Mouse (Mus musculus) stomach, embryonic 15.5 days (tissue): ENCODE measurements around the gene Anxa2. TPM values are rescaled to one million over a fixed set of nuclear protein-coding genes. Genes with fewer than 3 reads are reported as not detected.

Experiments
- ATAC-seq: fragments of 200-750 bp; cut with Nextera tagmentation; 2 replicates; pipeline ENCODE4 v1.8.0; 2017; ENCODE audit warnings: low read depth, moderate number of reproducible peaks, moderate TSS enrichment; ENCODE audit not compliant: insufficient read depth, low FRiP score
- H3K27ac ChIP-seq: fragments of 300-500 bp; sonication (generic); 2 replicates; pipeline ENCODE4 v1.5.1; 2015; ENCODE audit warnings: mild to moderate bottlenecking, inconsistent platforms
- H3K27me3 ChIP-seq: fragments of 300-500 bp; sonication (generic); replicated peaks from 2 replicates; pipeline ENCODE4 v1.6.1; 2015; ENCODE audit warnings: inconsistent platforms
- H3K36me3 ChIP-seq: fragments of 300-500 bp; sonication (generic); 2 replicates; pipeline ENCODE4 v1.6.1; 2015; ENCODE audit warnings: inconsistent platforms
- H3K4me1 ChIP-seq: fragments of 300-500 bp; sonication (generic); 2 replicates; pipeline ENCODE4 v1.6.1; 2015; ENCODE audit warnings: inconsistent platforms
- H3K4me2 ChIP-seq: fragments of 300-500 bp; sonication (generic); 2 replicates; pipeline ENCODE4 v1.6.1; 2015; ENCODE audit warnings: mild to moderate bottlenecking, inconsistent platforms
- H3K4me3 ChIP-seq: fragments of 300-500 bp; sonication (generic); replicated peaks from 2 replicates; pipeline ENCODE4 v1.5.1; 2015; ENCODE audit warnings: inconsistent platforms
- H3K9ac ChIP-seq: fragments of 300-500 bp; sonication (generic); 2 replicates; pipeline ENCODE4 v1.6.1; 2015; ENCODE audit warnings: inconsistent platforms
- H3K9me3 ChIP-seq: fragments of 300-500 bp; sonication (generic); 2 replicates; pipeline ENCODE4 v1.6.1; 2016; ENCODE audit warnings: inconsistent platforms
- WGBS: fragments of 180-500 bp; shearing (Covaris S2); methylation state at CpG from one replicate; pipeline ENCODE4 v1.1.7; 2015; 5-methylcytosine and 5-hydroxymethylcytosine counted together
- polyA plus RNA-seq: library from polyadenylated mRNA; unstranded; fragments of >200 nt; fragmentation: Nextera tagmentation; extraction: Ambion mirVana; gene quantifications from 2 replicates; pipeline ENCODE4 v1.2.1, GENCODE M21; 2015

Anxa2 gene
- polyA plus RNA-seq, 1 experiment from 2014 or later, result 946 TPM

DNA sequence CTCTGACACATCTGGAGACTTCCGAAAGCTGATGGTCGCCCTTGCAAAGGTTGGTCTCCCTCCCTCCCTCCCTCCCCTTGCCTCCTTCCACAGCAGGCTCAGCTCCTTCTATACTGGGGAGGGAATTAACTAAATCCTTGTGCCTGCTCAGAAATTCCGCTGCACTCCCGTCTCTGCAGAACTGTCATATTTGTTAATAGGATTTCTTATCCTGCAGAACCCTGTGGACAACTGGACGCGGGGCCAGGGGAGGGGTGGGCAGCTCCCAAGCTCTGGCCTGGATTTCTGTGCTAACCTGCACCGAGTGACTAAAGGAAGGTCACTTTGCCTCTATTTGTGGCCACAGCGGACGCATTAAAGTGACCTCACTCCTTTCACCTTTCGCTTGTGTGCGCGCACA, 30.4 kb downstream of the Anxa2 start:
- H3K4me3 ChIP-seq, result no peak overlapping the region
- H3K27ac ChIP-seq, result no peak overlapping the region
- WGBS, result 56% methylated on average over 12 of the region's 12 CpGs
- H3K4me1 ChIP-seq, result no peaks in the 10 kb centered on the region
- no peak overlapping the region for H3K9ac ChIP-seq
- no peaks in the 10 kb centered on the region for H3K9me3 ChIP-seq
- H3K27me3 ChIP-seq, result no peaks in the 10 kb centered on the region
- no peak overlapping the region for H3K4me2 ChIP-seq
- ATAC-seq, result no peak
- peaks cover 64% of the 10 kb centered on the region for H3K36me3 ChIP-seq

DNA sequence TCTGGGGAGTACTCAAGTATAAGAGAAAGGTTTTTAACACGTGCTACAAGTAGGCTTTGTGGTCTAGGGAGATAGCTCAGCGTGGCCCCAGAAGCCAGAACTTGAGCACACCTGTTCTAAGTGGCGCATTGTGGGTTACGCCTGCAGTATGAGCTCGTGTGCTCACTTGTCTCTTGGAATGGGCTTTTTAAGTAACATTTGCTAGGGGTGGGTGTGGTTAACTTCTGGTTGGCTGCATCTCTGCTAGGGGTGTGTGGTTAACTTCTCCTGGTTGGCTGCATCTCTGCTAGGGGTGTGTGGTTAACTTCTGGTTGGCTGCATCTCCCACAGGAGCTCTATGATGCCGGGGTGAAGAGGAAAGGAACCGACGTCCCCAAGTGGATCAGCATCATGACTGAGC, 32.7 kb downstream of the Anxa2 start:
- 65% methylated on average over 8 of the region's 8 CpGs for WGBS
- Histone ChIP-seq H3K4me1 (no peaks in the 10 kb centered on the region), H3K27ac (no peak overlapping the region), H3K4me2 (no peak overlapping the region), H3K4me3 (no peak overlapping the region), H3K36me3 (peaks cover 81% of the 10 kb centered on the region), H3K9ac (no peak overlapping the region), H3K9me3 (no peaks in the 10 kb centered on the region), H3K27me3 (no peaks in the 10 kb centered on the region)
- no peak for ATAC-seq

- no peak overlapping the region for H3K4me2 ChIP-seq
- H3K27me3 ChIP-seq, result no peaks in the 10 kb centered on the region
- peaks cover 84% of the 10 kb centered on the region for H3K36me3 ChIP-seq
- no peak for ATAC-seq
- H3K4me3 ChIP-seq, result no peak overlapping the region
- 49% methylated on average over 8 of the region's 8 CpGs for WGBS
- H3K27ac ChIP-seq, result no peak overlapping the region
- H3K4me1 ChIP-seq, result no peaks in the 10 kb centered on the region
- H3K9me3 ChIP-seq, result no peaks in the 10 kb centered on the region
- H3K9ac ChIP-seq, result no peak overlapping the region
Measured at GRCm38 (mm10) chr9:69488510-69488909, 35.1 kb downstream of the Anxa2 start.

- Histone ChIP-seq H3K27me3 (no peaks in the 10 kb centered on the region), H3K4me1 (no peaks in the 10 kb centered on the region), H3K4me3 (no peak overlapping the region), H3K9ac (no peak overlapping the region), H3K4me2 (no peak overlapping the region), H3K9me3 (no peaks in the 10 kb centered on the region), H3K36me3 (peaks cover 82% of the 10 kb centered on the region), H3K27ac (no peak overlapping the region)
- 23% methylated on average over 5 of the region's 5 CpGs for WGBS
- ATAC-seq, result no peak
Measured at GRCm38 (mm10) chr9:69488972-69489371, 35.6 kb downstream of the Anxa2 start.

DNA sequence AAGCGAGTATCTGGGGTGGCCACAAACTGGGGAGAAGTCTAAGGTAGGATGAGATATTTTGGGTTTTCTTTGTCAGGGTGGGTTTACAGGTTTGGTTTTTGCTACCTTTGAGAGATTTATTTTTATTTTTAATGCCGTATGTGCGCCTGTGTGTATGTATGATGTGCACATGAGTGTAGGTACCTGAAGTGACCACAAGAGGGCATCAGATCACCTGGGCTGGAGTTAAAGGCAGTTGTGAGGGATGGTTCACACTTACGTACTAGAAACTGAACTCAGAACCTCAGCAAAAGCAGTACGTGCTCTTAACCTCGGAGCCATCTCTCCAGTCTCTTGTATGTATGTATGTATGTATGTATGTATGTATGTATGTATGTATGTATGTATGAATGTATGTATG, 39.4 kb downstream of the Anxa2 start:
- peaks cover 51% of the 10 kb centered on the region for H3K36me3 ChIP-seq
- no peak for ATAC-seq
- H3K4me3 ChIP-seq, result no peak overlapping the region
- no peaks in the 10 kb centered on the region for H3K9me3 ChIP-seq
- no peak overlapping the region for H3K9ac ChIP-seq
- no peaks in the 10 kb centered on the region for H3K4me1 ChIP-seq
- WGBS, result 98% methylated on average over 6 of the region's 6 CpGs
- no peaks in the 10 kb centered on the region for H3K27me3 ChIP-seq
- H3K4me2 ChIP-seq, result no peak overlapping the region
- H3K27ac ChIP-seq, result no peak overlapping the region

DNA sequence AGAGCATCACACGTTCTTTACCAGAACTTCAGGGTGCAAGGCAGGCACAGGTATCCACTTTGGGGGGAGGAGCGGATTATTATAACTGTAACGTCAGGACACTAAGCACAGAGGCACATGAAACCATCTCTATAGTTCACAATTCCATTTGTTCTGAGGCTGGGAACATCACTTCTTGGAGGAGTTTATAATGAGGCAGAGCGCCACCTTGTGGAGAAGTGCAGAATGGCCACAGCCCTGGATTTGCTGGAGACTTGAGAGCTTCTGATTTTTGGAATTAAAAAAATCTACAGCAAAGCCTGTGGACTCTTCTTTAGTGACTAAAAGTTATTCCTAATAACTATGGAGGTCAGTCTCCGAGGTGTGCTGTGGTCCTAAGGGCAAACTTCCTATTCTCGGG, 49.1 kb downstream of the Anxa2 start:
- no peak for ATAC-seq
- H3K4me1 ChIP-seq, result no peaks in the 10 kb centered on the region
- H3K27me3 ChIP-seq, result 0 out of 2 replicates have a peak, but pooled peaks cover 3% of the 10 kb centered on the region
- WGBS, result 30% methylated on average over 6 of the region's 6 CpGs
- no peak overlapping the region for H3K27ac ChIP-seq
- H3K36me3 ChIP-seq, result no peaks in the 10 kb centered on the region
- H3K9ac ChIP-seq, result no peak overlapping the region
- H3K9me3 ChIP-seq, result no peaks in the 10 kb centered on the region
- no peak overlapping the region for H3K4me3 ChIP-seq
- H3K4me2 ChIP-seq, result no peak overlapping the region

DNA sequence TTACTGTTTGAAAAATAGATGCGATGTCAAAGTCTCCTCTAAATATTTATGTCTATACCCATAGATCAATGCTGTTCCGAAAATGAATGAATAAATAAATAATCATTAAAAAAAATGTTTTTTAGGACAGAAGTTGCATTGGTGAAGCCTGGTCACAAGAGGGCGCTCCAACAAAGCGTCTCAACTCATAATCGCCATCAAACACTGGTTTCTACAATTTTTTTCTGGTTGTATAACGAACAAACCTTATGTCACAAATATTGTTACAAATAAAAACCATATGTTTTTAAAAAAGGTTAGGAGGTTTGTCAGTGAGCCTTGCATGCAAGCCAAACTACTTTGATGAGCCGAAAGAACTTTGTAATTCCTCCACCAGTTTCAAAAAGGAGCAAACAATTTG, 52.2 kb downstream of the Anxa2 start:
- WGBS, result 11% methylated on average over 7 of the region's 7 CpGs
- no peaks in the 10 kb centered on the region for H3K36me3 ChIP-seq
- no peak overlapping the region for H3K4me2 ChIP-seq
- H3K9me3 ChIP-seq, result no peaks in the 10 kb centered on the region
- no peaks in the 10 kb centered on the region for H3K4me1 ChIP-seq
- H3K4me3 ChIP-seq, result no peak overlapping the region
- no peak overlapping the region for H3K27ac ChIP-seq
- H3K27me3 ChIP-seq, result 0 out of 2 replicates have a peak, but pooled peaks cover 3% of the 10 kb centered on the region
- H3K9ac ChIP-seq, result no peak overlapping the region
- ATAC-seq, result no peak

DNA sequence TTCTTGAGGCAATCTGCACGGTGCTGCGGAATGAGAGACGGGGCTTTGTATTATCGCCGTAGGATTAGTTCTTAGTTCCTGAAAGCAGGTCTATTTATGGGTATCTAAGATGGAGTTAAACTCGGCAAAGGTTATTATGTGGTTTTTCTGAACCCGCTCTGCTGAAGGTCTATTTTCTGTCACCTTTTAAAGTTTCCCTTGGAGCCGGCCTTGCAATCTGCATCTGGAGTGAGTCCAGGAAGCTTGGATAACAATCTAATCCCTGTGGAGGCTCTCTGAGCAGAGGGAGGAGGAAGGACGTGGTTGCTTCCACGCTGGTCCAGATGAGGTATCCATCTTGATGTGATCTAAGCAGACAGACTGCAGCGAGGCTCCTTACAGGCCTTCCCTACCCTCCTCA, 53.8 kb downstream of the Anxa2 start:
- H3K9ac ChIP-seq, result no peak overlapping the region
- H3K27ac ChIP-seq, result no peak overlapping the region
- no peaks in the 10 kb centered on the region for H3K4me1 ChIP-seq
- 0 out of 2 replicates have a peak, but pooled peaks cover 3% of the 10 kb centered on the region for H3K27me3 ChIP-seq
- no peak overlapping the region for H3K4me3 ChIP-seq
- peak overlapping the region; percentile 5; the same call in 1 of the 2 replicates for H3K4me2 ChIP-seq
- 42% methylated on average over 11 of the region's 11 CpGs for WGBS
- no peaks in the 10 kb centered on the region for H3K36me3 ChIP-seq
- ATAC-seq, result no peak
- H3K9me3 ChIP-seq, result no peaks in the 10 kb centered on the region

GRCm38 (mm10) chr9:69508016-69508415, 54.6 kb downstream of the Anxa2 start:
- WGBS, result 68% methylated on average over 8 of the region's 8 CpGs
- ATAC-seq, result no peak
- no peaks in the 10 kb centered on the region for H3K36me3 ChIP-seq
- H3K9ac ChIP-seq, result no peak overlapping the region
- no peak overlapping the region for H3K4me3 ChIP-seq
- no peak overlapping the region for H3K4me2 ChIP-seq
- no peak overlapping the region for H3K27ac ChIP-seq
- no peaks in the 10 kb centered on the region for H3K9me3 ChIP-seq
- H3K27me3 ChIP-seq, result 0 out of 2 replicates have a peak, but pooled peaks cover 3% of the 10 kb centered on the region
- H3K4me1 ChIP-seq, result no peaks in the 10 kb centered on the region

GRCm38 (mm10) chr9:69511881-69512590, 58.6 kb downstream of the Anxa2 start:
- no peak overlapping the region for H3K27ac ChIP-seq
- H3K9me3 ChIP-seq, result no peaks in the 10 kb centered on the region
- ATAC-seq, result no peak
- WGBS, result 16% methylated on average over 11 of the region's 11 CpGs
- no peaks in the 10 kb centered on the region for H3K4me1 ChIP-seq
- H3K36me3 ChIP-seq, result no peaks in the 10 kb centered on the region
- no peaks in the 10 kb centered on the region for H3K27me3 ChIP-seq
- H3K9ac ChIP-seq, result no peak overlapping the region
- no peak overlapping the region for H3K4me3 ChIP-seq
- H3K4me2 ChIP-seq, result no peak overlapping the region

- no peaks in the 10 kb centered on the region for H3K36me3 ChIP-seq
- H3K4me1 ChIP-seq, result no peaks in the 10 kb centered on the region
- no peaks in the 10 kb centered on the region for H3K27me3 ChIP-seq
- no peak overlapping the region for H3K27ac ChIP-seq
- no peaks in the 10 kb centered on the region for H3K9me3 ChIP-seq
- ATAC-seq, result no peak
- H3K4me3 ChIP-seq, result no peak overlapping the region
- H3K9ac ChIP-seq, result no peak overlapping the region
- 100% methylated on average over 1 of the region's 1 CpGs for WGBS
- H3K4me2 ChIP-seq, result no peak overlapping the region
Measured at GRCm38 (mm10) chr9:69512726-69513125, 59.3 kb downstream of the Anxa2 start.

- H3K4me2 ChIP-seq, result no peak overlapping the region
- H3K36me3 ChIP-seq, result no peaks in the 10 kb centered on the region
- no peak overlapping the region for H3K4me3 ChIP-seq
- H3K4me1 ChIP-seq, result no peaks in the 10 kb centered on the region
- no peak overlapping the region for H3K9ac ChIP-seq
- ATAC-seq, result no peak
- WGBS, result 70% methylated on average over 8 of the region's 8 CpGs
- no peaks in the 10 kb centered on the region for H3K27me3 ChIP-seq
- H3K9me3 ChIP-seq, result no peaks in the 10 kb centered on the region
- no peak overlapping the region for H3K27ac ChIP-seq
Measured at GRCm38 (mm10) chr9:69514206-69514605, 60.8 kb downstream of the Anxa2 start.

- Histone ChIP-seq H3K27ac (no peak overlapping the region), H3K4me1 (no peaks in the 10 kb centered on the region), H3K9ac (no peak overlapping the region), H3K4me2 (no peak overlapping the region), H3K9me3 (no peaks in the 10 kb centered on the region), H3K27me3 (no peaks in the 10 kb centered on the region), H3K36me3 (no peaks in the 10 kb centered on the region), H3K4me3 (no peak overlapping the region)
- ATAC-seq, result no peak
- WGBS, result 80% methylated on average over 7 of the region's 7 CpGs
Measured at GRCm38 (mm10) chr9:69515416-69515815, 62.0 kb downstream of the Anxa2 start.
